Comparison of ENCODE assay signal across 19 mouse cellular contexts in the genomic region with DNA sequence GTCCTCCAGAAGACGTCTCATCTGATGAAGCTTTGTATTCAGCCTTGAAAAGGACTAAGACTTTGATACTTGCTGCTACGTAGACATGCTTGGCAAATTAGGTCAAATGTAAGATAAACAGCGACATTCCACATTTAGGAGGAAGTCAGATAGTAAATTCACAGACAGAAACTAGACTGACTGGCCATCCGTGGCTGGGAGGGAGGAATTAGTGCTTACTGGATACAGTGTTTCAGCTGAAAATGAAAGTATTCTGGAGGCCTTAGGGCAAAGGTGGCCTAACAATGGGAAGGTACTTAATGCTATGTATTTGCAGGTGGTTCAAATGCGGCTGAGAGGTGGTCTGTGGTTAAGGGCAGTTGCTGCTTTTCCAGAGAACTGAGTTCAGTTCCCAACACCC.
DNase-seq lines count a peak whose midpoint lies in the region; ATAC-seq and TF ChIP-seq lines count a peak whose summit lies in the region.
"Had no signal": no experiment of that assay in that cellular context is flagged by ENCODE, and none has a peak within 500 bp of the region (broad histone marks: within the 10 kb centered on the region; RNA-seq: fewer than 3 reads in every experiment).

No protein-coding gene starts in this region.

- H3K36me3 ChIP-seq in kidney, adult 2 months (ENCODE audit: control insufficient read depth, insufficient read depth, low read length) = no peaks in the 10 kb centered on the region
- H3K36me3 ChIP-seq: embryonic facial prominence, embryonic 13.5 days; forebrain, embryonic 15.5 days; limb, embryonic 15.5 days; midbrain, embryonic 12.5 days had no signal

- TF ChIP-seq POLR2A in kidney, adult 2 months (IDR thresholded peaks at IDR 0.05; ENCODE audit: low read depth, low read length) = no peak

- H3K27me3 ChIP-seq in kidney, adult 2 months (replicated peaks; ENCODE audit: control insufficient read depth, insufficient read depth, low read length) = no peaks in the 10 kb centered on the region
- H3K27me3 ChIP-seq: embryonic facial prominence, embryonic 13.5 days; forebrain, embryonic 15.5 days; limb, embryonic 15.5 days; midbrain, embryonic 12.5 days had no signal

- no peak overlapping the region for H3K27ac ChIP-seq in kidney, adult 2 months (ENCODE audit: insufficient read depth, low read depth, low read length)
- H3K27ac ChIP-seq: embryonic facial prominence, embryonic 13.5 days; forebrain, embryonic 15.5 days; limb, embryonic 15.5 days; midbrain, embryonic 12.5 days had no signal

- WGBS in kidney, adult 2 months = 29% methylated on average over 5 of the region's 5 CpGs

- no peak overlapping the region for H3K4me3 ChIP-seq in kidney, adult 2 months (ENCODE audit: insufficient read depth, low read depth, low read length)
- H3K4me3 ChIP-seq: embryonic facial prominence, embryonic 13.5 days; forebrain, embryonic 15.5 days; limb, embryonic 15.5 days; midbrain, embryonic 12.5 days had no signal

- 0 out of 2 replicates have a peak, but pooled peaks have one; percentile 27 for ATAC-seq in megakaryocyte, adult 5-6 weeks (ENCODE audit: poor library complexity, severe bottlenecking)
- ATAC-seq: forebrain, embryonic 15.5 days; liver, postnatal 0 days had no signal

- no peak for TF ChIP-seq CTCF in kidney, adult 2 months (conservative IDR thresholded peaks at IDR 0.05; ENCODE audit: insufficient read depth, insufficient read length, low read depth, low read length)

- peak; percentile 4 for DNase-seq in kidney, postnatal 14 days
- no peak for DNase-seq in kidney, adult 2 months
- peak; percentile 18 for DNase-seq in urinary bladder, postnatal 14 days (ENCODE audit: low spot score)
- DNase-seq in urinary bladder, adult 2 months (ENCODE audit: low spot score) = no peak
- DNase-seq in yolk sac, embryonic 10.5 days (ENCODE audit: low spot score) = peak; percentile 5
- DNase-seq in right cerebral cortex, postnatal 25 days = no peak
- no peak for DNase-seq in frontal cortex, postnatal 14 days (ENCODE audit: low spot score in 2 of 2)
- DNase-seq: adrenal gland, postnatal 10 days; B cell, adult 2 months; cerebellum, adult 9-11 months; gastrocnemius, postnatal 36 days; liver, postnatal 0 days; lung, postnatal 4 days; thymus, postnatal 14 days had no signal

- no peaks in the 10 kb centered on the region for H3K4me1 ChIP-seq in kidney, adult 2 months (ENCODE audit: control insufficient read depth, insufficient read depth, low read length)
- H3K4me1 ChIP-seq: embryonic facial prominence, embryonic 13.5 days; forebrain, embryonic 15.5 days; limb, embryonic 15.5 days; midbrain, embryonic 12.5 days had no signal

Comparison
In these comparisons a context has a peak if more than half of its experiments do, and no peak if none do; other contexts are left out.
1. DNase-seq: peak in kidney, postnatal 14 days (single experiment), urinary bladder, postnatal 14 days (single experiment) and yolk sac, embryonic 10.5 days (single experiment); none in kidney, adult 2 months (single experiment), urinary bladder, adult 2 months (single experiment), right cerebral cortex, postnatal 25 days (single experiment) and frontal cortex, postnatal 14 days (0 of 2).